Mouse (Mus musculus) bone marrow, adult 2 months (tissue): Measurements from ENCODE around the gene Kcnh2.
"Not testable (repeated sequence)": the region's sequence is repeated elsewhere in the genome, so short reads cannot be mapped to it uniquely, and the experiment has no call there.

Source experiments
- CTCF ChIP-seq: fragments of 200-500 bp; IDR thresholded peaks from 2 replicates; pipeline ENCODE4 v1.5.1; 2011; ENCODE audit warnings: low read length, control low read depth; ENCODE audit not compliant: control insufficient read depth, insufficient read depth
- POLR2A ChIP-seq: fragments of 200-500 bp; IDR thresholded peaks from 2 replicates; pipeline ENCODE4 v1.6.1; 2011; ENCODE audit warnings: low read depth, mild to moderate bottlenecking, control low read depth, low read length, borderline replicate concordance; ENCODE audit not compliant: control insufficient read depth

GRCm38 (mm10) chr5:24396254-24396653 is 44.9 kb upstream of the Kcnh2 start:
- not testable (repeated sequence) for TF ChIP-seq CTCF, POLR2A
